Mouse (Mus musculus) kidney, adult 8-10 months (tissue): ENCODE data around the gene Slc1a5.
A peak's percentile ranks its signal among the peaks of the same experiment; 100 is the strongest.

ENCODE experiments used
- DNase-seq, 2 experiments: peaks; one replicate each; pipeline ENCODE4 v3.0.0; 2022

Slc1a5 gene

DNA sequence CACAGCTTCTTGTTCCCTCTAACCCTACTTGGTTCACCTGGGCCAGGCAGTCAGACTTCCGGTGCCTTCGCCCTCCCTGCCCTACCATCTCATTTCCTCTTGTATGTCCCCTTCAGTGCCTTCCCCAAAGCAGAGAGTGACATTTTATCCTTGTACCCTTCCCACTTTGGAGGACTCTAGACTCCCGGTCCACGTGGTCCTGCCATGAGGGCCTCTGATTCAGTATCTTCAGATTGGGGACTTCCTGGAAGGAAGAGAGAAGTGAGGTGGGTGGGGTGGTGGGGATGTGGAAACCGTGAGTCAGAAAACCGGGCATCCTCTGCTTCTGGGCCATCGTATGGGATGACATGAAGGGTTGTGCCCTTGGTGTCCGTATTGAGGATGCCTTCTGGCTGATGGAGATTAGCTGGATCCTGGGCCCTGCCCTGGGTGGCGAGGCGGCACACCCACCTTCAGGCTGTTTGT, 2.1 kb downstream of the Slc1a5 start:
- peak in 1 of 2 experiments; percentile 11 for DNase-seq

DNA sequence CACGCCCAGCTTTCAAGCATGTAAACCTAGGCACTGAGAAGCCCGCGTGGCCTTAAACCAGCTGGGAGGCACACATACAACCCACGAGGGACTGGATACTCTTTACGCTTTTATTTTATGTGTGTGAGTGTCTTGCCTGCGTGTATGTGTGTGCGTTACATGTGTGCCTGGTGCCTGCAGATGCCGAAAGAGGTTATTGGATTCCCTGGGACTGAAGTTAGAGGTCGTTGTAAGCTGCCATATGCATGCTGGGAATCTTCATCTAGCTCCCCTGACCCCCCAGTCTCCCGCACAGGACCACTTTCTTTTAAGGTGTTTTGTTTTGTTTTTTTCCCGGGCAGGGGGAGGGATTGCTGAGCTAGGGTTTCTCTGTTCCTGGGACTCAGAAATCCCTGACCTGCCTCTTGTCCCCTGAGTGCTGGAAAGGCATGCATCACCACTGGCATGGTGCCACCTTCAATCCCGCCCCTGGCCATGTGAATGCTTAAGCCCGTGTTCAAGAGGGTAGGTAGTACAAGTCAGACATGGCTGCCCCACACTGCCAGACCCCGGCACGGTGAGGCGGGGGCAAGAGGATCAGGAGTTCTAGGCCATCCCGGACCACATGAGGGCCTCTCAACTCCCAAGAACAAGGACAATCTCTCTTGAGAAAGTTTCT, 2.7 kb downstream of the Slc1a5 start:
- peak; percentile 84 to 89 for DNase-seq

DNA sequence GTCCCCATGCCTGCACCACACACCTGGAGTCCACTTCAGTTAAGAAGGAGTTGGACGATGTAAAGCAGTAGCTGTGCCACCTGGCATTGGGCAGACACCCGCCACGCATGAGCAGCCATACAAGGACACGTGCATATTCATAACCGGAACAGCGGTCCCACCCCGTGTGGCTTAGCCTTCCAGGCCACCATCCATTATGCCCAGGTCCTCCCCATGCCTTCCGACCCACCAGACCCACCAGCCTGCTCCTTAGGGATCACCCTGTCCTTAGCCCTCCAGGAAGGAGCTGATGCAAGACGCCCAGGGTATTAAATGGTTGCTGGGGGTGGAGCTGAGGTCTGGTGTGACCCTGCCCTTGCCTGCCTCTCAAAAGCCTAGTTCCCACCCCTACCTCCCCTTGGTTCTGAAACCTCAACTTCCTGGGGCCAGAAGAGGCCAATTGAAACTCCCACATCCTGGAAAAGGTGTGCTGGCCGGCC, 3.4 kb downstream of the Slc1a5 start:
- DNase-seq = peak; percentile 69 to 76

DNA sequence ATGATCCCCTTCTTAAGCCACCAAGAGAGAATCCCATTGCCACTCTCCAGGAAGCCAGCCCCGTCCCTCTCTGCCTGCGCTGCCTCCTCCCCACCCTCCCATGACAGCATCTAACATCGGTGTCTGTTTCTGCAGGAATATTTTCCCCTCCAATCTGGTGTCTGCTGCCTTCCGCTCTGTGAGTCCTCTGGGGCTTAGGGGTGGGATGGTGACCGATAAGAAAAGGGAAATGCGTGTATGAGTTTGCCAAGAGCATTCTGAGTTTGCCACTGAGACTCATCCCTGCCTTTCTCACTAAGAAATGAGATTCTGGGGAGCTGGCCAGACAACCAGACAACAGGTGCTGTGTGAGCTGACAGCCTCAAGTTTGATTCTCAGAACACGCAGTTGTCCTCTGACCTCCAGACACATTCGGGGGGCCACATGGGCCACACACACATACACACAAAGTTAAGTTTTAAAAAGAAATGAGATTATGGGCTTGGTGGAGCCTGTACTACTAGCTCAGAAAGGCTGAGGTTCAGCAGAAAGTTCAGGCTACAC, 4.5 kb downstream of the Slc1a5 start:
- DNase-seq = no peak

DNA sequence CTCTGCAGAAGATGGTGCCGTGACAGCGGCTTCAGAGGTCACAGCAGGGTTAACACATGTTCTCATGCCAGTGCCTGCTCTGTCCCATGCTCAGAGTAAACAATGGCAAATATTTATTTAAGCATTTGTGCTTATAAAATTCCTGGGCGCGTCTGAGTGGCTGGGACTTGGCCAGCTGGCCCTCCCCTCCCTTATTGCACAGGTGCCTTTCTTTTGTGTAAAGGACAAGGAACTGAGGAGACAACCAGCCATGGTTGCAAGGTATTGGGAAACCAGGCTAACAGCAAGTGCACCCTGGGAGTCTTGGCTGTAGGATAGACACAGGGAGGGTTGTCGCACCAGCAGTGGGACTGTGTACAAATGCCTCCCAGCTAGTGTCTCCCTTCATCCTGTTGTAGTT, 11.2 kb downstream of the Slc1a5 start:
- no peak for DNase-seq

DNA sequence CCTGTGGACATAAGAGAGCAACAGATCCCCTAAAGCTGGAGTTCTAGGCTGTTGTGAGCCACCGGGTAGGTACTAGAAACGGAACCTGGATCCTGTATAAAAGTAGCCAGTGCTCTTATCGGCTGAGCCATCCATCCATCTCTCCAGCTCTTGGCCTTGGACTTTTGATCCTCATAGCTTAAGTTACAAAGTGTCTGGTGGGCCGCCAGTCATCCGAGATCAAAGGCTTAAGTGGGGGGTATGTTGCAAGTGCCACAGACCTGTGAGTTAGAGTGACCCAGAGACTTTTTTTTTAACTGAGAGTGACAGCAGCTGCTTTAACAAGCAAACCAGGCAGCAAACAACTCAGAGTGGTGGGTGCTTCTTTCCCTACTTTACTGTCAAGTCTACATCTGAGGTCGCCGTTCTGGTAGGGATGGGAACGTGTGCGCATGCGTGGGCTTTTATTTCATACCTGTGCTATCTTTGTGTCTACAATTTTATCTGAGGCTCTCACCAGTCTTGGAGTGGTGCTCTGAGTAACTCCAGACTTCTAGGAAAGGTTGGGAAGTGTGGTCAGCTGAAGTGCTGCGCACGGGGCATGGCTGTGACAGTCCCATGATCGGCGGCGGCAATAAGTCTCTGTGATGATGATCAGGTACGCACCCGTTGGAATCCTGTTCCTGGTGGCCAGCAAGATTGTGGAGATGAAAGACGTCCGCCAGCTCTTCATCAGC, 12.0 kb downstream of the Slc1a5 start:
- no peak for DNase-seq

DNA sequence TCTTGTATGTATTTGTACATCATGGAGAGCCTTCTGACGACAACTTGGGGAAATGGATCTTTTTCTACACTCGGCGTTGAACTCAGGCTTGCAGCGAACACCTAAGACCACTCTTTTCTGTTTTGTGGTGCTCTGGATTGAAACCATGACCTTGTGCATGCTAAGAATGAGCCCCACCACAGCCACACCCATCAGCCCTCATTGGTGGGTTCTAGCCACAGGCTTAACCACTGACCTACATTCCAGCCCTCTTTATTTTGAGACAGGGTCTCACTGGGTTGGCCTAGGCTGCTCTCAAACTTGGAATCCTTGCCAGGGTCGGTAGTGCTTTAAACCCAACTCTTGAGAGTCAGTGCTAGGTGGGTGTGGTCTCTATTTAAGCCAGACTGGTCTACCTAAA, 13.7 kb downstream of the Slc1a5 start:
- DNase-seq = no peak

DNA sequence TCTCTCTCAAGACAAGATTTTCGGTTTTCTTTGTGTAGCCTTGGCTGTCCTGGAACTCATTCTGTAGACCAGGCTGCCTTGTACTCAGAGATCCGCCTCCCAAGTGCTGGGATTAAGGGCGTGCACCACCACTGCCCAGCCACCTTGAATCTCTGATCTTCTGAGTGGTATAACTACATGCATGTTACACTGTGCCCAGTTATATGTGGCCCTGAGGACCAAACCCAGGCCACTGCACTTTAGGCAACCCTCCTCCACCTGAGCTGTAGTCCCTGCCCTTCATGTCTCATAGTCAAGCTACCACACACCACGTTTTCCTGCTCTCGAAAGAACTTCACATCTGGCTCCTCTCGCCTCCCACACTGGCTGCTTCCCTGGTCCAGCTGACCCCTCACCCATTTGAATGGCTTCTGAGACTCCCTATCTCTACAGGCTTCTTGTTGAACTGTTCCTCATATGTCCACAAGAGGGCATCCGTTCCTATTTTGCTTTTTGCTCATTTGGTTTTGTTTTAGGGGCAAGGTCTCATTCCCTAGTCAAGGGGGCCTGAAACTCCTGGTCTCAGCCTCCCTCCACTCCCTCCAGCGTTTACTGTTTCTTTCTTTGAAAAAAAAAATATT, 23.4 kb downstream of the Slc1a5 start:
- no peak for DNase-seq

DNA sequence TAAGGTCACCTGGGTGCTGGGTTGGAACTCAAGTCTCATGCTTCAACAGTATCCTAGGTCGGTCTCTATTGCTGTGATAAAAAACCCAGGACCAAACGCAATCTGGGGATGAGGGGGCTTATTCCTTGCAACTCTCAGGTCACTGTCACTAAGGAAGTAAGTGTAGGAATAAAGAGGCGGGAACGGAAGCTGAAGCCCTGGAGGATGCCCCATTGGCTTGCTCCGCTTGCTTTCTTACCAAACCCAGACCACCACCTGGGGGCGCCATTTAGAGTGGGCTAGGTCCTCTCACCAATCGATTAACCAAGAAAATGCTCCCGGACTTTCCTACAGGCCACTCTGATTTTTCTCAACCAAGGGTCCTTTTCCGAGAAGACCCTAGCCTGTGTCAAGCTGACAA, 26.8 kb downstream of the Slc1a5 start:
- DNase-seq = no peak

DNA sequence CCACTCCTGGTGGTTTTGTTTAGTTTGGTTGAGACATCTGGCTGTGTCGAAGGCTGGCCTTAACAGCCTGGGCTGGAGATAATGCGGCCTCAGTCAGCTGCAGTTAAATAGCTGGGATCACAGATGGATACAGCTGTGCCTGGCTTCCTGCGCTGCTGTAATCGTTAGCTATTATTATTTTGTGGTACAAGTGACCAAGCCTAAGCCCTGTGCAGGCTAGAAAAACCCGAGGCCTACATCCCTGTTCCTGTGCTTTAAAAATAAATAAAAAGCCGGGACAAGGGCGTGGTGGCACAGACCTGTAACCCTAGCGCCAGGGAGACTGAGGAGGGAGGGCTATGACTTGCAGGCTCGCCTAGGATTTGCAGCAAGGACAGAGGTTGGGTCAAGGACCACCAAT, 27.5 kb downstream of the Slc1a5 start:
- DNase-seq = no peak

DNA sequence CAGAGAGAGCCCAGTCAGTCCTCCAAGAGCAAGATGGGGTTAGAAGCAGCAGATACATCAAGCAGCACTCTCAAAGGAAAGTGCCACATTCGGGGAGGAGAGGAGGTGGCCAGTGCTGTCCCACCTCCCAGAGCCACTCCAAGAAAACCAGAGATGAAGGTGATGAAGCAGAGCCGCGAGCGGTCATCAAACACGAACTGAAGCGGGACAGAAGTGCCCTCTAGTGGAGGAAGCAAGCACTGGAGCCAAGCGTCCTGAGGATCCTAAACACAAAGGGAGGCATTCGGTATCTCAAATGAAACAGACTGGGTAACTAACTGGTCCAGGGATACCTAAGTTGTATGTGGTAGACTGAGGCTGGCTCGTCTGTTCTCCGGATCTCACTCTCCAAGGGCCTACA, 28.6 kb downstream of the Slc1a5 start:
- peak; percentile 47 to 73 for DNase-seq

DNA sequence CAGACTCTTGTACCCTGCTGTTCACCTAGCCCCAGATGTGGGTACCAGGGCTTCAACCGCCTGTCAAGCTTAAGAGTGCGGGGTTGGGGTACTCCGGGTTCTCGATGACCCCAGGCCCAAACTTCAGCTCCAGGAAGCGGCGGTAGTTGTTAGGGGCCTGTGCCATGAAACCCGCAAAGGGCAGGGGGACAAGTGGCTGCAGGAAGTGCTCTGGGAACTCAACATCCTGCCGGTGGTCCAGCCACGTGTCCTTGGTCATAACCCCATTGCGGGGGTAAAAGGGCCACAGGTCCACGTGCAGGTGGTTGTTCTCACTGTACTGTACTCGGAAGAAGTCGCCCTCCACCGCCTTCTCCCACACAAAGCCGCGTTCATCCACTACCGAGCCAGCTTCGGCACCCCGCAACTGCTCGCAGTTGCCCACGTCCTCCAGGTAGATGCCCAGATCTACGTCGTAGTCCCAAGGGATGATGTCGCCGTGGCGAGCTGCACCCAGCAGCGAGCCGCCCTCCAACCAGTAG, 29.3 kb downstream of the Slc1a5 start:
- no peak for DNase-seq

DNA sequence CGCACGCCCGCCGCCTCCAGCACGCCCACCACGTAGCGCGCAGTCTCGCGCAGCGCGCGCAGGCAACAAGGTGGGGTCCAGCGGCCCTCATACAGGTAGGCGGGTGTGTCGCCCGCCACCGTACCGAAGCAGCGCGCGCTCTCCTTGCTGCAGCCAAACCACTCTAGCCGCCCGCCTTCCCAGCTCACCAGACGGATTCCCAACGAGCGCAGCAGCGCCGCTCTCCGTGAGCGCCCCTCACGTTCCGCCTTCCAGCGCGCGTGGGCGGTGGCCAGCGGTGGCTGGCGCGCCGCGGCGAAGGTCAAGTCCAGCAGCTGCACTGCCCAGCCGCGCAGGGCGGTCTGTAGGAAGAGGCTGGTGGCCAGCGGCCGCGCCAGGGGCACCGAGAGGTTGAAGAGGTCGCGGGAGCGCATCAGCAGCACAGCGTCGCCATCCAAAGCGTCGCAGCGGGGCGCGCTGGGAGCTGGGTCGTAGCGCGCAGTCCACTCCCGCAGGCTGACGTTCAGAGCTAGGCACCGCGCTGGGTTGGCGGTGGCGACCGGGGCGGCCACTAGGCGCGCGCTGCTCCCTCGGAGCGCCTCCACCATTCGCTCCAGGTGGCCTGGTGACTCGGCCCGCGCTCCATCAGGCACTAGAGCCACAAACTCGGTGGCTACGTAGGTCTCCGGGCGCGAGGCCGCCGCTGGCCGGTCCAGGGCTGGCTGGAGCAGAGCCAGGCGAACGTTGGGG, 29.9 kb downstream of the Slc1a5 start:
- DNase-seq = no peak

DNA sequence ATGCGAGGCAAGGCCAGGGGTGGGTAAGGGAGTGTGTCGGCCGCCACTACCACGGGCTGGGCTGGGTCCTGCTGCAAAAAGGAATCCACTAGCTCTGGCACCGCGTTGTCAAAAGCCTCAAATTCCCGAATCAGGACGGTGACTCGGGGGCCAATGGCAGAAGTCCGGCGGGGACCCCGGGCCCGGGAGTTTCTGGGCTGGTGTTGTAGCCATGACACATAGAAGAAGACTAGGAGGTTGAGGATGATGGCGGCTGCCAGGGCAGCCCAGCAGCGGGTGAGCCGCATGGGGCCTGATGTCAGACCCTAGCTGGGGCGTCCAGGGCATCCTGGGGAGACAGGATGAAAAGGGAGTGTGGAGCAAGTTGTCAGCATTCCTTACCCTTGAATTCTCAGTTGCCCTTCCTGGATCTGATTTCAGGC, 30.5 kb downstream of the Slc1a5 start:
- no peak for DNase-seq

DNA sequence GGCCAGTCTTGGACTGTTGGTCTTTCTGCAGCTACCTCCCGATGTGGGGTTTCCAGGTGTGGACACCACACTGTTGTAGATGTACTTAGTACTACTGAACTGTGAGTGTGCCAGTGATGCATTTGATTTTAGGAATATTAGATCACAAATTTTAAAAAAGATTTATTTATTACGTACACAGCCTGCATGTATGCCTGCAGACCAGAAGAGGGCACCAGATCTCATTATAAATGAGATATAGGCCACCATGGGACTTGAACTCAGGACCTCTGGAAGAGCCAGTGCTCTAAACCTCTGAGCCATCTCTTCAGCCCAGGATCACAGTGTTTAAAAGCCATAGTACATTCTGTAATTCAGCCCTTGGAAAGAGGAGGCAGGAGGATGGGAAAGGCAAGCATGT, 31.4 kb downstream of the Slc1a5 start:
- DNase-seq = no peak

DNA sequence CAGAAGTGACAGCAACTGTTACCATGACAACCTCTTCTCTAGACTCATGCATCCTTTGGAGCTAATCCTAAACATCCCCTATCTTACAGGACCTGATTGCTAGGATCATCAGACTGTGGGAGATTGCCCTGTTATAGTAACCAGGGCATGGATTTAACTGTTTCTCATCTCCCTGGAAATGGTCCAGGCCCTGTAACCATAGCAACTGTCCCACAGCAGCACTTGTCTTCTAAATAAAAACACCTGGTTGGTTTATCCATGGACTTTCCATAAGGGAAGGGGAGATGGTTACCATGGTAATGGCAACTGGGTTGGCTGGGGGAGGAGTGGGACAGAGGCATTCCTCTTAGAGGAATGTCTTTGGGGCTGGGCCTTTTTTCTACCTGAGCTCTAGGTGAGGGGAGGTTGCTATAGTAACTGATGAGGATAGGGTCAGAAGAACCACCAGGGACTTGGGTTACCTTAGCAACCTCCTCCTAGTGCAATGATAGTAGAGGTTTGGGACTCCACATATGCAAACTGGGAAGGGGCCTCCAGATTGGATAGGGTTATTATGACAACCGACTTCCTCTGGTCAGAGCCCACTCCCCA, 34.3 kb downstream of the Slc1a5 start, which contains the start of gene Strn4:
TSS of gene Strn4 (plus strand) at position 539 of the 591 bp plus-strand sequence.
- peak in 1 of 2 experiments; percentile 25 for DNase-seq

DNA sequence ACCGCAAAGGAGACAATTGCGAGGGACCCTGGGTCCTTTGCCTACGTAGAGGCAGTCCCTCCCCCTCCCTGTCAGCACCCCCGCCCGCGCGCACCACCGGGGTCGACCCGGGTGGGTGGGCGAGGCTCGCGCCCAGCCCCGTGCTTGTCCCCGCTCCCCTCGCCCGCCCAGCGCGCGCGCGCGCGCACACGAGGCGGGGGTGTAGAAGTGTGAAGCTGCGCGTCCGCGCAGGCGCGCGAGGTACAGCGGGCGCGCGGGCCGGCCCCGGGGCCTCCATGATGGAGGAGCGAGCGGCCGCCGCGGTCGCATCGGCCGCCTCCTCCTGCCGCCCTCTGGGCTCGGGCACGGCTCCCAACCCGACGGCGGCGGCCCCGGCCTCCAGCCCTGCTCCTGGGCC, 34.9 kb downstream of the Slc1a5 start:
- peak; percentile 55 to 63 for DNase-seq

DNA sequence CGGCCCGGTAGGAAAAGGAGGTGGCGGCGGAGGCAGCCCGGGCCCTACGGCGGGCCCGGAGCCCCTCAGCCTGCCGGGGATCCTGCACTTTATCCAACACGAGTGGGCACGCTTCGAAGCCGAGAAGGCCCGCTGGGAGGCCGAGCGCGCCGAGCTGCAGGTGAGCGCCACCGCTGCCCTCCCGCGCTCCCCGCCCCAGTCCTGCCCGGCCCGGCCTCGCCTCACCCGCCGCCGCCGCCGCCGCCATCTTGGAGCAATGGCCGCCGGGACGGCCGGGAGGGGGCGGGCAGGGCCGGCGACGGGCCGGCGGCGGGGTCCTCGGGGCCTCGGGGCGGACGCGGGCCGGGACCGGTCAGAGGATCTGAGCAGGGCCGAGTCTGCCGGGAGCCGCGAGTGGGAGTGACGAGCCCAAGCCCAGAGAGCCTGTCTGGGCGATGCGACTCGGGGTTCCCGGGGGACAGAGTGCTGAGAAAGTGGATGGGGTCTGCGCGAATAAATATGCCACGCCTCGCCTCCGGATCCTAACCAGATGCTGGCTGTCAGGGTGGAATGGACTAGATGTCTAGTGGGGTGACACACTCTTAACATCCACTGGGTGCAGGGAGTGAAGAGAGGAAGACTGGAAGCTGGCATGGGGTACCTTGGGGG, 35.5 kb downstream of the Slc1a5 start, which contains the start of gene Fkrp:
TSS of gene Fkrp (minus strand) at position 258 of the 648 bp plus-strand sequence.
- peak in 1 of 2 experiments; percentile 41 for DNase-seq

DNA sequence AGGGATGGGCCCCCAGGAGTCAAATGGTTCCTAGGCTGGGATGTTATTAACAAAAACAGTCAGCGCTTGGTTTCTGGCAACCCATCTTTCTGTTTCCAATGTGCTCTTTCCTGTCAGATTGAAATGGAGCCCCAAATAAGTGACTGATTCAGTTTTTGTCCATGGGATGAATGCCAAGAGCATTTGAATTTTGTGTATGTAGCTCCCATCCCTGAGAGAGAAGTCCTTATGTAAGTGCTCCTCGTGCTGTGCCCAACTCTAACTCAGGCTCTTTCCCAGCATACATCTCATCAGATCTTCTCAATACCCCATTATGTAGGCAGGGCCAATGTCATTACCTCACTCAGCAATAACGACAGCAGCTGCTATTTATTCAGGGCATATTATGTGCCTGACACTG, 36.6 kb downstream of the Slc1a5 start:
- DNase-seq = no peak

DNA sequence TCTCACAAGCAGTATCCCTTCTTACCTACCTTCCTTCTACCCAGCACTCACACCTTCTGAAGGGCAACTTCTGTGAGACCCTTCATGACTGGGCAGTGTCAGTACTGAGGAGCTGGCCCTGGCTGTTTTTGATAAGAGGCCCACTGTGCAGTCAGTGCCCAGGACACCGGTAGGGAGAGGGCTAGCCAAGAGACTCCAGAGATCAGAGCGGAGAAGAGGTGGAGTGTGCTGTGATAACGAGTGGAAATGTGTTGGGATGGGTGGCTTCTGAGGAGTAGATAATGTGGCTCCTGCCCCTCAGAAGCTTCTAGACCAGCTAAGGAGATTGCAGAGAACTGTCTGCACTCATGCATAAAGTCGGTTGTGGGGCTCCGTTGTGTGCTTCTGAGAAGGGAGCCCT, 38.7 kb downstream of the Slc1a5 start:
- DNase-seq = no peak

DNA sequence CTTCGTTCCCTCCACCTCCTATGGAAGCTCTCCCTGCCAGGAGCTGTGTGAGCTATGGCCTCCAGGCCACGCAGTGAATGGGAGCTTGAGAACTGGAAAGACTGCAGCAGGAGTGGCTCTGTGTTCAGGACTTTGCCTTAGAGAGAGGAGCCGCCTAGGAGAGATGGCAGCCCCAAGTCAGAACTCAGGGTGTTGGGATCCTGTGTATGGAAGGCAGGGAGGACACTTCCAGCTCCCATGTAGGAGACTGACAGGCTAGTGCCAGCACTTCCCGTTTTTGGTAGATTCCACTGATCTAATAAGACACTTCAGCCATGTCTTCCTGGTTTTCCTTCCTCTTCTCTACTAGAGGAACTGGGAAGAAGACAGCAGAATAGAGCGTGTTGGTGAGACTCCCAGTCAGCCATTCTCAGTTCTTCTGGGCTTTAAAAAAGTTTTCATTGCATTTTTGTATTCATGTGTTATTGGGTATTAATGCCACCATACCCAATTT, 39.2 kb downstream of the Slc1a5 start:
- no peak for DNase-seq
